Mouse (Mus musculus): ENCODE results near the gene Hoxb3. TPM values are rescaled to one million over a fixed set of nuclear protein-coding genes. Genes with fewer than 3 reads are reported as not detected.

Hoxb3 gene
- total RNA-seq, 1 experiment from 2014 or later: 1.8 TPM

DNA sequence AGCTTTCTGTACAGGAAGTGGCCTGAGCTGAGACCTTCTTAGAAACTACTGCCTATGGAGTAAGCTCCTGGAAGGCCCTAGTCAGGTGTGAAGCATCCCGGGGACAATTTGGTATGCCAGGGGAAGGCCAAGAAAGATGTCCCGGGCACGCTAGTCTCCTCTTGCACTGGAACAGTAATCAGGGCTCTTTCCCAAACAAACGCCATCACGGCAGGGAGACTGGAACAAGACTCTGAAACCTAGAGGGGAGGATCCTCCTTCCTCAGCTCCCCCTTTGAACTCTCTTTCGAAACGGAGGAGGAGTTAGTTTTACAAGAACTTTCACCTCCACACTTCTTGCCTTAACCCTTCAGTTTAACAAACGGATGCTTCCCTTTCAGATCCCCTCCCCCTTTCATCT lies 9.0 kb downstream of the Hoxb3 start:
- ATAC-seq (replicated peaks; ENCODE audit: insufficient number of reproducible peaks, low FRiP score, low TSS enrichment, poor library complexity, severe bottlenecking): no peak

DNA sequence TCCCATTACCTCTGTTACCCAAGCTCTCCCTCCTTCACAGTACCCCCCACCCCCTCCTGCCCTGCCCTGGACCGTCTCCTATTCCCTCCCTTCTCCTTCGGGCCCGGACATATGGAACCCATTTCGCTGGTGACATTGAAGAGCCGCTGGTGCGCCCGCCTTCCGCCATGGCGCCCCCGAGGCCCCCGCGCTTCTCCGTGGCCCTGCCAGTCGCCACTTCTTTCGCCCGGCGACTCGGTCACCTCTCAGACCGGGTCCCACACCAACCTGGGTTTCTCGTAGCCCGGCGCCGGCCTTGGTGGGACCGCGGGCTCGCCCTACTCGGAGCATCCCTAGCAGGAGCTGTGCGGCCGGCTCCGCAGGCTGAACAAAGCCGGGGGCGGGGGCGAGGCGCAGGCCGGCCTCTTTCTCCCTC lies 9.5 kb downstream of the Hoxb3 start:
- no peak for ATAC-seq (replicated peaks; ENCODE audit: insufficient number of reproducible peaks, low FRiP score, low TSS enrichment, poor library complexity, severe bottlenecking)

DNA sequence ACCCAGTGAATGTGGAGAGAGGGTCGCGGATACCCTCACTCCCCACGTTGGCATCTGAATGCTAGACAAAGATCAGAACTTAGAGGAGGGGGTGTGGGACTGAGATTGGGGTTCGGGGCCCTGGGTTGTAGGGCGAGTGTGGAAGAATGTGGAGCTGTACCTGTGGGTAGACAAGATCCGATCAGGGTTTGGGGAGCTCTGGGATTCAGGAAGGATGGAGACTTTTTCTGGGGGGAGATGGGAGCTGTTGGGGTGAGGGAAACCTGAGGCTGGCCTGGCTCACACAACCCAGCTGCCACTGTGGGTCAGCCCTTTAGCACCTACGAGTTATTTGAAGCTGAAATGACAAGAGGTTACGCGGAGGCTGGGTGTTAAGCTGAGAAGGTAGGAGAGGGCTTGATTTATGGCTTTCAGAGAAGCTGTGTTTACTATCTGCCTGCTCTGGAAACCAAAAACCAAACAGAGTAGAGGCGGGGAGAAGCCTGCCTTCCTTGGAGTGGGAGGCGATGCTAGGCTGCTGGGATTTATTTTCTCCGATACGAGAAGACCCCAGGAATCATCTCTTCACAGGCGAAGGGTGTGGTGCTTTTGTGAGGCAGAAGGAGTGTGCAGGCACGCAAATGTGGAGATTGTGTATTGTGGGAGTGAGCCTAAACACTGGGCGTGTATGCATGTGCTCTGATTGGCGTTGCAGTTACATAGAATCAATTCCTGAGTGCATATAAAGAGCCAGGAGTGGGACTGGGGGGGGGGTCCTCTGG lies 10.3 kb downstream of the Hoxb3 start:
- ATAC-seq (replicated peaks; ENCODE audit: insufficient number of reproducible peaks, low FRiP score, low TSS enrichment, poor library complexity, severe bottlenecking): no peak

DNA sequence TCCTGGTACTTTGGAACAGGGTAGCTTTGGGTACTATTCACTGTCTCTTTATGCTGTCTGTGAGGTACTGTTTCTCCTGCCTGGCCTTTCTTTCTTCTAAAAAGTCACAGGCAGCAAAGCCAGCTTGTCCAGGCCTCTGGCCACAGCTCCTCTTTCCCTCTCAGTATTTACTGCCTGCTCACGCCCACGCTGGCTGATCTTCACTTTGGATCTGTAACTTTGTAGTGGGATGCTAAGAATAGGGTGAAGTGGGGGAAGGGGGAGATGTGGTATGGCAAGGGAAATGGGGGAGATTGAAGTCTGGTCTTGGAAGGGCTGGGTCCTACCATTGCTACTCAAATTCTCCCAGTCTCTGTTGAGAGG lies 10.9 kb downstream of the Hoxb3 start:
- ATAC-seq (replicated peaks; ENCODE audit: insufficient number of reproducible peaks, low FRiP score, low TSS enrichment, poor library complexity, severe bottlenecking): no peak

- no peak for ATAC-seq (replicated peaks; ENCODE audit: insufficient number of reproducible peaks, low FRiP score, low TSS enrichment, poor library complexity, severe bottlenecking)
These were observed 11.9 kb downstream of the Hoxb3 start for GRCm38 (mm10) chr11:96334998-96335397.

DNA sequence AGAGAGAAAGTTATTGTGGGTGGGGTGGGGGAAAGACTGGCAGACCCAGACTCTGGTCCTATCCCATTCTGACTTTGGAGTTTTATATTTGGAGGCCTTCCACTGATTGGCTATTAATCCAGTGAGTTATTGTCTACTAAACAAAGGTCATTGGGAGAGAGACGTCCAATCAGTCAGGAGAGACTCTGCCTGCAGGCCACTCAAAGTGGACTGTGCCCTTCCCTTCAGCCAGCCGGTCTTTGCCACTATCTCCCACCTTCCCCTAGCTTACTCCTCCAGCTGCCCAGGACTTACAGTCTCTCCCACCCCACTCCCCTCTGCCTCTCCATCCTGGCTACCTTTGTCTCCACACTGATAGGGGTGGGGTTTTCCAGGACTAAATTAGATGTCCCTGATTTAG lies 13.5 kb downstream of the Hoxb3 start:
- no peak for ATAC-seq (replicated peaks; ENCODE audit: insufficient number of reproducible peaks, low FRiP score, low TSS enrichment, poor library complexity, severe bottlenecking)

- no peak for ATAC-seq (replicated peaks; ENCODE audit: insufficient number of reproducible peaks, low FRiP score, low TSS enrichment, poor library complexity, severe bottlenecking)
These were observed 13.9 kb downstream of the Hoxb3 start for GRCm38 (mm10) chr11:96337026-96337425.

- no peak for ATAC-seq (replicated peaks; ENCODE audit: insufficient number of reproducible peaks, low FRiP score, low TSS enrichment, poor library complexity, severe bottlenecking)
These were observed 16.1 kb downstream of the Hoxb3 start for GRCm38 (mm10) chr11:96338957-96339855.

DNA sequence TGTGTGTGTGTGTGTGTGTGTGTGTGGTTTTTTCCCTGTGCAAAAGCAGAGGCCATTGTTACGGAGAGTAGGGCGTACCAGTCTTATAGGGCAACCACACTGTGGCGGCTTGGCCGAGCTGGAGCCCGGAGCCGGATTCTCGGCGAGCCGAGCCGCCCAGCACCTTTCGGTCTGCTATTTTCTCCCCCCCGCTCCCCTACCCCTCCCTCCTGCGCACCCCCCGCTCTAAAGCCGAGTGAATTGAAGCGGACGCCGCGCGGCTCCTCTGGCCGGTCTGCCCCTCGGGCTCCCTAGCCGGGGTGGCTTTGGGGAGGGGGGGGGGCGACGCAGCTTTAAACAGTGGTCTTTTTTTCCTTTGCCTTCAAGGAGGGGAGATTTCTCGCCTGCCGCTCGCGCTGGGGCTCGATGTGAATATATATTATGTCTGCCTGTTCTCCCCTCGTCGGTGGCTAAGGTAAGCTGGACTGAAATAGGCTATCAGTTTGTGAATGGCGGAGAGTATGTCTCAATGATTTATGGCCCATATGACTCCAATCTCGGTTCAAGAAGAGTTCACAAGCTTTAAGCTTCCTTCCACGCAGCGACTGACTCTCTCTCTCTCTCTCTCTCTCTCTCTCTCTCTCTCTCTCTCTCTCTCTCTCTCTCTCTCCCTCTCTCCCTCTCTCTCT lies 17.7 kb downstream of the Hoxb3 start:
- ATAC-seq (replicated peaks; ENCODE audit: insufficient number of reproducible peaks, low FRiP score, low TSS enrichment, poor library complexity, severe bottlenecking): no peak

DNA sequence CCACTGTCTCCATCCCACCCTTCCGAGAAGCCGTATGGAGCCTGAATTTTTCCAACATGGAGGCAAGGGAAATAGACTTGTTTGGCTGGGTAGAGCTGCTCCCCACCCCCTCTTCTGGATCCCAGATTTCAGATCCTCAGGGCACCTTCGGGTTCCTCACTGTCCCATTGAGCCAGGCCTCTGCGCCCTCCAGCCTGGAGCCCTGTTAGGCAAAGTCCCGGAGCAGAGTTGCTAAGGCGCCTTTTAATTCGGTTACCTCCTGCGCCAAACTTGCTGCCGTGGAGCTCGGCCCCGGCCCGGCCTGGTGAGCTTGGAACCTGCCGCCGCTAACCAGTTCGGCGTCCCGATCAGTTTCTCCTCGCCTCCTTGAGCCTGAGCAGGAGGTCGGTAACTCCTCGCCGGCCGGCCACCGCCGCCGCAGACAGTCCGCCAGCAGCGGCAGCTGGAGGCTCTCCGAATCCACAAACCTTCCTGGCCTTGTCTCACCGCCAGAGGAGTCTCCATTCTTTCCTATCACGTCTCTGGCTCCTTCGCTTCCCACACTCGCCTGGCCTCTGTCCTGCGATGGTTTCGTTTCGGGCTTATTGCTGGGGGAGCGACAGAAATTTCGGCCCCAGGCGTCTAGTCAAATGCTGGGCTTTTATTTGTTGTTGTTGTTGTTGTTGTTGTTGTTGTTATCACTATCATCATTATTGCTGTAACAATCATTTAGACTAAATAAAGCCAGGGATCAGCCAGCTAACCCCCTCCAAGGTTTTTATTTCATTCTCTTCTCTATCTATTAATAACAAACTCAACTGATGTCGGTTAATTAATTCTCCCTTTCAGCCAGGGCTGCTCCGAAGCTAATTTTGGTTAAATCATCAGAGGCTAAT lies 18.8 kb downstream of the Hoxb3 start:
- ATAC-seq (replicated peaks; ENCODE audit: insufficient number of reproducible peaks, low FRiP score, low TSS enrichment, poor library complexity, severe bottlenecking): no peak

DNA sequence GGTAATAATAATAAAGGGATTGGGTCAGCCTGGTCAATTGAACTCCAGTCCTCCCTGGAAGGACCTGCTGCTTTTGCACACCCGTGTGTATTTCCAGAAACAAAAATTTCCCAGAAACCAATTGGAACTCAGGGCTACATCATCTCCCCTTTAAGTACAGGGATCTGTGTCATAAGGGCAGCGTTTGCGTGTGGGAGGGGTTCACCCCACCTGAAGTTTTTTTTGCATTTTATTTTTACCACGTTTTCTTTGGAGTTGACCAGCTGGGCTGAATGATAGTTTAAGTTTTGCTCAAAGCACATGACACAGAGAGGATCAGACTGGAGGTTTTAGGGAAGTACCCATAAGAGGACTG lies 19.4 kb downstream of the Hoxb3 start:
- ATAC-seq (replicated peaks; ENCODE audit: insufficient number of reproducible peaks, low FRiP score, low TSS enrichment, poor library complexity, severe bottlenecking): no peak

DNA sequence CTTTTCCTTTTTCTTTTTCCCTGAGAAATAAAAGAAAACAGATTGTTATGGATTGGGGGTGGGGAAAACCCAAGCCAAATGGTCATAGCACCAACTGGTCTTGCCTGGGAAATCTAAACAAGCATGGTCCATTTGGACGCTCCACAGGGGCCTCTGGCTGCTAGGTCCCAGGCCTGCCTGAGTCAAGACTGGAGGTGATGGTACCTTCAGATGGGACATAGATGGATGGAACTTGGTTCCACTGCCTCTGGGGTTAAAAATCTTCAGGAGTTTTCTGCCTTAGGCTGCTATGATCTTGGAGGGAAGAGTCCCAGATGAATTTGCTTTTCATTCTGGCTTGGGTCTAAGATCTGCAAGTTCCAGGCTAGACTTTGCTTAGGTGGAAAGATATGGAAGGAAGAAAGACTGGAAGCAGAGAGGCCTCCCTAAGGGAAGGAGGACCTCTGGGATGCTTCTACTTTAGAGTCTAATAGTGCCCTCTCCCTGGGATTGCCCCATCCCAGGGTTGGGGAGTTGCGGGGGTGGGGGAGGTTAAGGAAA lies 20.1 kb downstream of the Hoxb3 start:
- no peak for ATAC-seq (replicated peaks; ENCODE audit: insufficient number of reproducible peaks, low FRiP score, low TSS enrichment, poor library complexity, severe bottlenecking)

GRCm38 (mm10) chr11:96344061-96344877 lies 21.1 kb downstream of the Hoxb3 start:
- ATAC-seq (replicated peaks; ENCODE audit: insufficient number of reproducible peaks, low FRiP score, low TSS enrichment, poor library complexity, severe bottlenecking): no peak

DNA sequence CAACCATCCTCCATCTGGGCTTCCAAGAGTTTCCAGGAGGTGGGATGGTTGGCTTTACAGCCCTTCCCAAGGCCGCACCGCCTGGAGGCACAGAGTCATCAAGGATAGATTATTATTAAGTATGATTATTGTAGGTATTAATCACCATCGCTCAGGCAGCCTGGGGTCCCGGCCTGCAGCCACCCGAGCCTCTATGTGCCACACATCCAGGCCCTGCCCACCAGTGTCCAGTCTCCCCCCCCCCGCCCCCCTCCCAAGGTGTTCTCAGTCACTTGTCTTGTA lies 21.7 kb downstream of the Hoxb3 start:
- no peak for ATAC-seq (replicated peaks; ENCODE audit: insufficient number of reproducible peaks, low FRiP score, low TSS enrichment, poor library complexity, severe bottlenecking)

GRCm38 (mm10) chr11:96345220-96345892 lies 22.2 kb downstream of the Hoxb3 start:
- ATAC-seq (replicated peaks; ENCODE audit: insufficient number of reproducible peaks, low FRiP score, low TSS enrichment, poor library complexity, severe bottlenecking): no peak

DNA sequence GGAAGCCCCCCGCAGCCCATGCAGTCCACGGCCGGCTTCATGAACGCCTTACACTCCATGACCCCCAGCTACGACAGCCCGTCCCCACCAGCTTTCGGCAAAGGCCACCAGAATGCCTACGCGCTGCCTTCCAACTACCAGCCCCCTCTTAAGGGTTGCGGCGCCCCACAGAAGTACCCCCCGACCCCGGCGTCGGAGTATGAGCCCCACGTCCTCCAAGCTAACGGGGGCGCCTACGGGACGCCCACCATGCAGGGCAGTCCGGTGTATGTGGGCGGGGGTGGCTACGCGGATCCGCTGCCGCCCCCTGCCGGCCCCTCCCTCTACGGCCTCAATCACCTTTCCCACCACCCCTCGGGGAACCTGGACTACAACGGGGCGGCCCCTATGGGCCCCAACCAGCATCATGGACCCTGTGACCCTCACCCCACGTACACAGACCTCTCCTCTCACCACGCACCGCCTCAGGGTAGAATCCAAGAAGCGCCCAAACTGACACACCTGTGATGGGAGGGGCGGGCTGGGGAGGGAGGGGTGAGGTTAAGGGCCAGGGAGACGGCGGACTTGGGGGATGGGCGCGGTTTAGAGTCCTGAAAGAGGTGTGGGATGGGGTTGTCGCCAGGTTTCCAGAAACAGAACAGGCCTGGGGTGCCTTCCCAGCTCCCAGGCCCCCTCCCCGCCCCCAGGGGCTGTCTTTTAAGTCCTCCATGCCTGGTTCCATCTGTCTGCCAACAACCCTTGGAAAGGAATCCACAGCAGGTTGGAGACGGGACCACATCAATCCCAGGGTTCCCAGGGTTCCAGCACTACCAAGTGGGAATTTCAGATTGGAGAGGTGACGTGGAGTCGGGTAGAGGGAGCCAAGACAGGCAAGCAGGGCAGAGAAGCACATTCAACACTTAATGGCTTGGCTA lies 23.0 kb downstream of the Hoxb3 start:
- ATAC-seq (replicated peaks; ENCODE audit: insufficient number of reproducible peaks, low FRiP score, low TSS enrichment, poor library complexity, severe bottlenecking): no peak
